Mouse (Mus musculus) liver, embryonic 13.5 days (tissue): ENCODE data around the gene Suds3. TPM values are rescaled to one million over a fixed set of nuclear protein-coding genes. Genes with fewer than 3 reads are reported as not detected.

Experiments
- polyA plus RNA-seq: library from polyadenylated mRNA; unstranded; fragments of >200 nt; fragmentation: Nextera tagmentation; extraction: Ambion mirVana; gene quantifications from 2 replicates; pipeline ENCODE4 v1.2.1, GENCODE M21; 2015

The Suds3 gene
- polyA plus RNA-seq, 1 experiment from 2014 or later: 38.1 TPM

Other genes starting within 250 kb of the Suds3 start
- gene Taok3, start 4.0 kb upstream of the Suds3 start, polyA plus RNA-seq: 49.3 and 56.2 TPM in 2 replicates
- gene Pebp1, start 171.5 kb upstream of the Suds3 start, polyA plus RNA-seq: 275 and 276 TPM in 2 replicates
- gene Vsig10, start 203.0 kb upstream of the Suds3 start, polyA plus RNA-seq: 1.7 TPM in 2 replicates
- 19.4 and 19.8 TPM in 2 replicates for gene Wsb2, start 241.2 kb upstream of the Suds3 start, polyA plus RNA-seq